In genomic region chr11:75169405-75170080, GRCm38 (mm10) we compare ENCODE assay signal across 8 mouse cellular contexts. TPM values are rescaled to one million over a fixed set of nuclear protein-coding genes. Genes with fewer than 3 reads are reported as not detected.
DNase-seq lines count a peak whose midpoint lies in the region; ATAC-seq and TF ChIP-seq lines count a peak whose summit lies in the region.

TSS of gene Hic1 (minus strand) at chr11:75169519.

- no peaks in the 10 kb centered on the region for H3K9me3 ChIP-seq in kidney, postnatal 0 days (replicated peaks; ENCODE audit: low read length)
- H3K9me3 ChIP-seq in forebrain, postnatal 0 days (ENCODE audit: low read length), result no peaks in the 10 kb centered on the region

- no peak for TF ChIP-seq CTCF in kidney, postnatal 0 days (IDR thresholded peaks at IDR 0.05; ENCODE audit: low read depth)
- no peak for TF ChIP-seq CTCF in forebrain, postnatal 0 days (IDR thresholded peaks at IDR 0.05; ENCODE audit: low read depth)

- DNase-seq in kidney, postnatal 0 days (ENCODE audit: low spot score), result no peak
- DNase-seq in kidney, adult 18-20 months, result no peak
- DNase-seq in adrenal gland, postnatal 4 days (ENCODE audit: low spot score in 2 of 2), result no peak
- DNase-seq in forebrain, postnatal 0 days, result no peak
- DNase-seq in kidney, postnatal 10 days, result peak; percentile 69
- DNase-seq in neural tube, embryonic 10.5 days (ENCODE audit: extremely low spot score, low spot score), result peak; percentile 34

- WGBS in kidney, postnatal 0 days, result 6% methylated on average over 23 of the region's 23 CpGs
- 5% methylated on average over 23 of the region's 23 CpGs for WGBS in forebrain, postnatal 0 days

- H3K9ac ChIP-seq in kidney, postnatal 0 days (ENCODE audit: low read depth, low read length), result peak within 1 kb of the TSS; percentile 70
- H3K9ac ChIP-seq in forebrain, postnatal 0 days, result peak within 1 kb of the TSS; percentile 48

- ATAC-seq in kidney, postnatal 0 days (replicated peaks; ENCODE audit: low FRiP score, low read depth), result no peak
- ATAC-seq in forebrain, postnatal 0 days, result no peak
- ATAC-seq in erythroid progenitor cell, adult 5-6 weeks (replicated peaks; ENCODE audit: low FRiP score, poor library complexity, severe bottlenecking), result no peak
- no peak for ATAC-seq in granulocyte monocyte progenitor cell, adult 5-6 weeks (replicated peaks; ENCODE audit: poor library complexity, severe bottlenecking)

- H3K4me3 ChIP-seq in kidney, postnatal 0 days (replicated peaks; ENCODE audit: low read depth, low read length), result peak within 1 kb of the TSS; percentile 63
- H3K4me3 ChIP-seq in forebrain, postnatal 0 days (ENCODE audit: low read depth, low read length), result peak within 1 kb of the TSS; percentile 46

- H3K4me2 ChIP-seq in kidney, postnatal 0 days (ENCODE audit: low read length), result peak within 1 kb of the TSS; percentile 80
- peak within 1 kb of the TSS; percentile 81 for H3K4me2 ChIP-seq in forebrain, postnatal 0 days (ENCODE audit: low read depth)

- H3K4me1 ChIP-seq in kidney, postnatal 0 days (replicated peaks; ENCODE audit: insufficient read depth, low read length), result peaks cover 38% of the 10 kb centered on the region
- 0 out of 2 replicates have a peak, but pooled peaks cover 4% of the 10 kb centered on the region for H3K4me1 ChIP-seq in forebrain, postnatal 0 days (ENCODE audit: insufficient read depth)

- 0 out of 2 replicates have a peak, but pooled peaks cover 7% of the 10 kb centered on the region for H3K36me3 ChIP-seq in kidney, postnatal 0 days (ENCODE audit: insufficient read depth, low read length)
- no peaks in the 10 kb centered on the region for H3K36me3 ChIP-seq in forebrain, postnatal 0 days (ENCODE audit: insufficient read depth)

- H3K27ac ChIP-seq in kidney, postnatal 0 days, result peak within 1 kb of the TSS; percentile 89
- H3K27ac ChIP-seq in forebrain, postnatal 0 days (ENCODE audit: low read depth, low read length), result peak within 1 kb of the TSS; percentile 36; the same call in 1 of the 2 replicates

- peaks cover 7% of the 10 kb centered on the region; the same call in 1 of the 2 replicates for H3K27me3 ChIP-seq in kidney, postnatal 0 days (ENCODE audit: insufficient read depth, low read length)
- H3K27me3 ChIP-seq in forebrain, postnatal 0 days (ENCODE audit: insufficient read depth, low read length), result peaks cover 37% of the 10 kb centered on the region

RNA-seq across cellular contexts. Expression of gene Hic1, which starts in this region (rescaled TPM):
- polyA plus RNA-seq in kidney, postnatal 0 days (2015; fragmentation: Nextera tagmentation; extraction: Ambion mirVana), result 18.5 and 26.9 TPM in 2 replicates
- 10 to 100 TPM; 22.9 to 29.2 TPM for total RNA-seq in adrenal gland, postnatal 4 days (2021)
- total RNA-seq in forebrain, postnatal 0 days (2014; rRNA removed), result 4.2 and 4.5 TPM in 2 replicates
- polyA plus RNA-seq in forebrain, postnatal 0 days (2015; fragmentation: Nextera tagmentation; extraction: Ambion mirVana), result 1.7 TPM in 2 replicates
- total RNA-seq in erythroid progenitor cell, adult 5-6 weeks (2015; ENCODE audit: low replicate concordance), result not detected in 2 replicates
- total RNA-seq in erythroid progenitor cell, adult 5-6 weeks (2017; ENCODE audit: low replicate concordance), result not detected in 2 replicates
- total RNA-seq in granulocyte monocyte progenitor cell, adult 5-6 weeks (2014; fragmentation: Nextera tagmentation), result not detected in 2 replicates
- not detected in 2 replicates for total RNA-seq in granulocyte monocyte progenitor cell, adult 5-6 weeks (2017)

Comparison
In these comparisons a context has a peak if more than half of its experiments do, and no peak if none do; other contexts are left out.
1. DNase-seq: peak in kidney, postnatal 10 days (single experiment) and neural tube, embryonic 10.5 days (single experiment); none in kidney, postnatal 0 days (single experiment), kidney, adult 18-20 months (single experiment), adrenal gland, postnatal 4 days (0 of 2) and forebrain, postnatal 0 days (single experiment).